Mouse (Mus musculus): ENCODE data around the gene Cdh7. TPM values are rescaled to one million over a fixed set of nuclear protein-coding genes. Genes with fewer than 3 reads are reported as not detected.

Cdh7 gene
- 22.4 and 25.6 TPM in 2 replicates for polyA plus RNA-seq (2014; fragmentation: Nextera tagmentation; extraction: Ambion mirVana)

DNA sequence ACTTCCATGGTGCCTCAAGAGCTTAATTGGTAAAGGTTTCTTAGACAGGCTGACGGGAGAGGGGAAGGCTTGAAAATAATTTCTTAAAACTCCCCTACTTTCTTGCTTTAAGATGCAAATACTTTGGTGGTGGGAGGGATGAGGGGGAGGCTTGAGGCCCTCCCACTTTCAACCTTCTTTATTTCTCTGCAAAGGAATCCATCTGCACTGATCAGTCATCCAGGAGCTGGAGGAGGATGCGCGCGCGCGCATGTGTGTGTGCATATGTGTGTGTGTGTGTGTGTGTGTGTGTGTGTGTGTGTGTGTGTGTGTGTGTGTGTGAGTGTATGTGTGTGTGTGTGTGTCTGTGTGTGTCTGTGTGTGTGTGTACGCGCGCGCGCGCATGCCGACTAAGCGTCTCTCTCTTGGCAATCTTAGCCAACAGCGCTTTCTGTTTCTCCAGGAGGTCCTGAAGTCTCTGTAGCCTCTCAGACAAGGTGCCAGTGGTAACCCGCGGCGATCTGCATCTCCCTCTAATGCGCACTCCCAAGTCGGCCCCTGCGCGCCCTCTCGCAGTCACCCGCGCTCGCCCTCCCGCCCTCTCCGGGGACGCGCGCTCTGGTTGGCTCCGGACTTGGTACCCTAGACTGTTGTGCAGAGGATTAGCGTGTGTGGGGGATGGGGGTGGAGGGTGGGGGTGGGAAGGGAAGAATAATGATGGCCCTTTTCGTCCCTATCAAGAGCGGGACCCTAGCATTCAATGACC, at the start of gene Cdh7:
Gene Cdh7, plus strand, starts transcription at position 368 of the 745 bp plus-strand sequence.
- peak within 1 kb of the TSS; percentile 74 for H3K27ac ChIP-seq (ENCODE audit: low read depth, low read length)
- peak within 1 kb of the TSS; percentile 64 for H3K9ac ChIP-seq (replicated peaks; ENCODE audit: low read depth, low read length)
- H3K27me3 ChIP-seq (ENCODE audit: control insufficient read depth, insufficient read depth, low read length): no peaks in the 10 kb centered on the region
- peak; percentile 93 for ATAC-seq (ENCODE audit: low read depth)
- H3K36me3 ChIP-seq (ENCODE audit: control insufficient read depth, insufficient read depth, low read length): no peaks in the 10 kb centered on the region
- peak within 1 kb of the TSS; percentile 72 for H3K4me3 ChIP-seq (ENCODE audit: low read depth, low read length)
- under 1% methylated on average over 35 of the region's 35 CpGs for WGBS
- no peaks in the 10 kb centered on the region for H3K4me1 ChIP-seq (ENCODE audit: control insufficient read depth, insufficient read depth, low read length)
- H3K4me2 ChIP-seq (ENCODE audit: low read depth, low read length): peak within 1 kb of the TSS; percentile 75
- H3K9me3 ChIP-seq (ENCODE audit: control insufficient read depth, low read length): no peaks in the 10 kb centered on the region

DNA sequence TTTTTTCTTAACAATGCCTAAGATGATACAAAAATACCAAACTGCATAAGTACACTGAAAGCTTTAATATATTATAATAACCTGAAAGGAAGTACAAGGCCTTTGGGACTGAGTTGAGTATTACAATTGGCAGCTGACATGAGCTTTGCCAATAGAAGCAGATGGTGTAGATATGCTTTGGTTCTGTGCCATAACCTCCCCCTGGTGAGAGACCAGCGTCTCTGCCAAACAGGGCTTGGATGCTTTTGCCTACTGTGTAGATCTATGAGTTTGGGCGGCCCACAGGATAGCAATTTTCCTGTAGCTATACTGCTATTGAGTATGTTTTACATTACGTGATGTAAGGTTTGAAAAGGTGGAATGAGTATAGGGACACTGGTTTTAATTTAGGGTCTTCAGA, 49.6 kb upstream of the Cdh7 start:
- WGBS: 64% methylated on average over 3 of the region's 3 CpGs
- Histone ChIP-seq H3K4me2 (ENCODE audit: low read depth, low read length) (no peak overlapping the region), H3K4me3 (ENCODE audit: low read depth, low read length) (no peak overlapping the region), H3K27me3 (ENCODE audit: control insufficient read depth, insufficient read depth, low read length) (no peaks in the 10 kb centered on the region), H3K27ac (ENCODE audit: low read depth, low read length) (no peak overlapping the region), H3K9ac (replicated peaks; ENCODE audit: low read depth, low read length) (no peak overlapping the region), H3K36me3 (ENCODE audit: control insufficient read depth, insufficient read depth, low read length) (no peaks in the 10 kb centered on the region), H3K9me3 (ENCODE audit: control insufficient read depth, low read length) (no peaks in the 10 kb centered on the region), H3K4me1 (ENCODE audit: control insufficient read depth, insufficient read depth, low read length) (no peaks in the 10 kb centered on the region)
- ATAC-seq (ENCODE audit: low read depth): peak; percentile 72; the same call in 1 of the 2 replicates

DNA sequence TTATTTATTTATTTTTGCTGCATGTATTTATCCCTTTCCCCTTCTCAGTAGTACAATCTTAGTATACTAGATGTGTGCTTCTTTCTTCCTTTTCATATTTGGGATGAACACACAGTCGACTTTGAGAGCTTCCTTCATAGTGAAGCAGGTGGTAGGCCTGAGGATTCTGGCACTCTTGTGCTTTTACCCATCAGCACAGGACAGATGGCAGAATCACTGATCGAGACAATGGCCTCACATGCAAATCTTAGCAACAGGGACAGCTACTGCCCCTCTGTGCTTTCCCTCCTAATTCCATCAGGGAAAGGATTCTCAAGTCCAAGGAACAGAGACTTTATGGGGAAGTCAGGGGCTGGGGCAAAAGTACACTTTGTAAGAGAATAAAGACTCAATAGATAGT, 33.7 kb upstream of the Cdh7 start:
- 52% methylated on average over 2 of the region's 2 CpGs for WGBS
- no peak overlapping the region for H3K27ac ChIP-seq (ENCODE audit: low read depth, low read length)
- no peaks in the 10 kb centered on the region for H3K36me3 ChIP-seq (ENCODE audit: control insufficient read depth, insufficient read depth, low read length)
- no peak for ATAC-seq (ENCODE audit: low read depth)
- H3K4me2 ChIP-seq (ENCODE audit: low read depth, low read length): no peak overlapping the region
- H3K4me1 ChIP-seq (ENCODE audit: control insufficient read depth, insufficient read depth, low read length): no peaks in the 10 kb centered on the region
- no peak overlapping the region for H3K9ac ChIP-seq (replicated peaks; ENCODE audit: low read depth, low read length)
- no peaks in the 10 kb centered on the region for H3K9me3 ChIP-seq (ENCODE audit: control insufficient read depth, low read length)
- no peak overlapping the region for H3K4me3 ChIP-seq (ENCODE audit: low read depth, low read length)
- H3K27me3 ChIP-seq (ENCODE audit: control insufficient read depth, insufficient read depth, low read length): no peaks in the 10 kb centered on the region

DNA sequence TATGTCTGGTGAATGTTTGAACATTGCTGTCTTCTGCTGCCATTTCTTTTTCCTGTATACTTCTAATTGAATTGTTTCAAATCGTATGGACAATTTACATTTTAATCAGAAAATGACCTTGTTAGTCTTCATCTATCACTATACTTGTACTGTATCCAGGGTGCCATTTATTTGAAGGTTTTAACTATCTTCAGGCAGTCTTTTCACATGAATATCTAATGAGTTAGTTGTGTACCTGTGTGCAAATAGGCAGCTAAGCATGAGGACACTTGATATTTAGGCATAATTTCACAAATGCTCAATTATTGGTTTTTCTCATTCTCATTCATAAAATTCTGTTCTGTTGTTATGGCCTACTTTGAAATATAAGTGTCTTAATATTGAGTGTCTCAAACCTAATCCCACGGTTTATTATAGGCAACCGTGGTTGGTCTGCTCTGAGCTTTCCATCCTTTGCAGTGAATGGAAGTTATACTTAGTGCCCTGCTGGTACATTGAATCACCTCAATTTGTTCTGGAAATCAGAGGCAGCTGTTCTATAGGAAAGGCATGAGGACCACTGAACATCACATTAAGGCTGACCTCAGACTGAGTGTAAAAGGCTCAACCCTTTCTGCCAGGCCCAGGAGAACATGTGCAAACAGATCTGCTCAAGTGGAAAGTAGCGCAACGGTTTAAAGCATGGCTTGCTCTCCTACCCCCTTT, 10.4 kb upstream of the Cdh7 start:
- no peaks in the 10 kb centered on the region for H3K36me3 ChIP-seq (ENCODE audit: control insufficient read depth, insufficient read depth, low read length)
- no peak overlapping the region for H3K9ac ChIP-seq (replicated peaks; ENCODE audit: low read depth, low read length)
- no peak overlapping the region for H3K4me3 ChIP-seq (ENCODE audit: low read depth, low read length)
- no peak for ATAC-seq (ENCODE audit: low read depth)
- H3K27me3 ChIP-seq (ENCODE audit: control insufficient read depth, insufficient read depth, low read length): no peaks in the 10 kb centered on the region
- no peaks in the 10 kb centered on the region for H3K4me1 ChIP-seq (ENCODE audit: control insufficient read depth, insufficient read depth, low read length)
- 45% methylated on average over 5 of the region's 5 CpGs for WGBS
- H3K27ac ChIP-seq (ENCODE audit: low read depth, low read length): no peak overlapping the region
- H3K9me3 ChIP-seq (ENCODE audit: control insufficient read depth, low read length): no peaks in the 10 kb centered on the region
- no peak overlapping the region for H3K4me2 ChIP-seq (ENCODE audit: low read depth, low read length)

DNA sequence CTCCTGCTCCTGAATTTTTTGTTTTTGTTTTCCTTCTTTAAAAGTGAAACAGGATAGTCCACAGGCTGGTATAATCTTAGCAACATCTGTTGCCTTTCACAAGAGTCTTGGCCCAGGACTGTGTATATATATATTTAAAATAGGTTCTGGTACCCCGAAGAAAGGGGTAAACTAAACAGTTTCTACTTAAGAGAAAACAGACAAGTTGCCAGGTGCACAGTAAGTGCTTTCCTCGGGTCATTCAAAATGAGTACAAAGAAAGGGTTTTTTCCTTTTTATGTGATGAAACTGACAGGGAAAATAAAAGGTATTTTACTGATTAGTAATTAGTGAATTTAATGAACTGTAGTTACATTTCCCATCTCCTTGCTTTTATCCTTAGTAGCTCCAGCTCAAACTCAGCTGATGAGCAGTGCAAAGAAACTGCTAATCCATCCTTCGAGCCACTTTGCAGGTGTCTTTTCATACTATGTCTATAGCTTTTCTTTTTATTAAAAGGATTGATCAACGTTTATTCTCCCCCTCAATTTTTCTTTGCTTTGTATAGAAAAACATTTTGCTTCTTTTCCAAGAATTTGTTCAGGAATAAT, 9.7 kb upstream of the Cdh7 start:
- Histone ChIP-seq H3K4me1 (ENCODE audit: control insufficient read depth, insufficient read depth, low read length) (no peaks in the 10 kb centered on the region), H3K27ac (ENCODE audit: low read depth, low read length) (no peak overlapping the region), H3K4me3 (ENCODE audit: low read depth, low read length) (no peak overlapping the region), H3K4me2 (ENCODE audit: low read depth, low read length) (no peak overlapping the region), H3K9ac (replicated peaks; ENCODE audit: low read depth, low read length) (no peak overlapping the region), H3K9me3 (ENCODE audit: control insufficient read depth, low read length) (no peaks in the 10 kb centered on the region), H3K36me3 (ENCODE audit: control insufficient read depth, insufficient read depth, low read length) (no peaks in the 10 kb centered on the region), H3K27me3 (ENCODE audit: control insufficient read depth, insufficient read depth, low read length) (no peaks in the 10 kb centered on the region)
- no peak for ATAC-seq (ENCODE audit: low read depth)
- WGBS: 45% methylated on average over 4 of the region's 4 CpGs

DNA sequence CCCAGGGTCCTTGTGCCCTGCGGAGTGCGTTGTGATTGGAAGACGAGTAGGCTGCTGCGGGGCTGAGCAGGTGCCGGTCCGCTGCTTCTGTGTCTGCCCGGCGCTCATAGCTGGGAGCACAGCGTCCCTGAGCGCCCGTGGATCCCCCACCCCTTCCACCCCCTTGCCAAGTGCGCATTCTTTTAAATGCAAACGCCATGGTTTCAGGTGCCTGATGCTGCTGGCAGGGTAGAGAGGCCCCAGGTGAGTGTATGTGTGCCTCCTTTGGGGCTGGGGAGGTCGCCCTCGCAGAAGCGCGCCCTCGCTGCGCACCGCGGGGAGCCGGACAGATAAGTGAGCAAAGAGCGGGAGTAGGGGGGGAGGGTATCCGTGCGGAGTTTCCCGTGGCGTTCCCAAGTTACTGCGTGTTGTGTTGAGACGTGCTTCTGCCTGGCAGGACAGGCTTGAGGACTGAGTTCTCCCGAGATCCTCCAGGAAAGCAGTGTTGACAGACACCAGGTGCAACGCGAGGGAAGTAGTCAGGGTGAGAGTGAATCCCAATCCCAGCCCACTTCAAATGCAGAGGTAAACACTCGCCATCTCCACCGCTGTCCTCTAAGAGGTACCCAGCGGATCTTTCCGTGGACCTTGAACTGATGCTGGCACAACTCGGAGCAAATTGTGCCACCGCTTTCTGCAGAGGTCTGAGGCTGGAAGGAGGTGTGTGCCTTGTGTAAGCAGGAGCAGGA, 742 bp downstream of the Cdh7 start:
- Histone ChIP-seq H3K4me3 (ENCODE audit: low read depth, low read length) (peak overlapping the region; percentile 72), H3K36me3 (ENCODE audit: control insufficient read depth, insufficient read depth, low read length) (no peaks in the 10 kb centered on the region), H3K9ac (replicated peaks; ENCODE audit: low read depth, low read length) (peak overlapping the region; percentile 64), H3K4me2 (ENCODE audit: low read depth, low read length) (peak overlapping the region; percentile 75), H3K4me1 (ENCODE audit: control insufficient read depth, insufficient read depth, low read length) (no peaks in the 10 kb centered on the region), H3K27me3 (ENCODE audit: control insufficient read depth, insufficient read depth, low read length) (no peaks in the 10 kb centered on the region), H3K9me3 (ENCODE audit: control insufficient read depth, low read length) (no peaks in the 10 kb centered on the region), H3K27ac (ENCODE audit: low read depth, low read length) (peak overlapping the region; percentile 74)
- WGBS: 1% methylated on average over 38 of the region's 38 CpGs
- peak; percentile 93 for ATAC-seq (ENCODE audit: low read depth)

DNA sequence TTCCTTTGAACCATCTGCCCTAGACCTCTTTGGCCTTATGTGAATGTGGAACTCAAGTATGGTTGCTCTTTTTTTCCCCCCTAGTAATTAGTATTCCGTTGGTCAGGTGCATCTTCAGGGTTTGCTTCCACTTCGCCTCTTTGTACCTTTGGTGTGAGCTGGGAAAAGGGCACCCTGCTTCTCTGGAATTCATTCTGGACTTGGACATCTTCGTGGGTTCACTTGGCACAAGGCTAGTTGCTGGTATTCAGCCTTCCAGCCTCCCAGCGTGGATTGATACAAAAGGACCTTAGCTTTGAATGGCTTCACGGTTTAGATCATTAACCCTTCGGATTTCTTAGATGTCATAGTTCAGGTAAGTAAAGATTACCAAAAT, 1.3 kb downstream of the Cdh7 start:
- Histone ChIP-seq H3K4me3 (ENCODE audit: low read depth, low read length) (peak overlapping the region; percentile 72), H3K9me3 (ENCODE audit: control insufficient read depth, low read length) (no peaks in the 10 kb centered on the region), H3K9ac (replicated peaks; ENCODE audit: low read depth, low read length) (peak overlapping the region; percentile 64), H3K4me2 (ENCODE audit: low read depth, low read length) (peak overlapping the region; percentile 75), H3K27ac (ENCODE audit: low read depth, low read length) (peak overlapping the region; percentile 74), H3K27me3 (ENCODE audit: control insufficient read depth, insufficient read depth, low read length) (no peaks in the 10 kb centered on the region), H3K4me1 (ENCODE audit: control insufficient read depth, insufficient read depth, low read length) (no peaks in the 10 kb centered on the region), H3K36me3 (ENCODE audit: control insufficient read depth, insufficient read depth, low read length) (no peaks in the 10 kb centered on the region)
- ATAC-seq (ENCODE audit: low read depth): no peak
- 18% methylated on average over 6 of the region's 6 CpGs for WGBS

DNA sequence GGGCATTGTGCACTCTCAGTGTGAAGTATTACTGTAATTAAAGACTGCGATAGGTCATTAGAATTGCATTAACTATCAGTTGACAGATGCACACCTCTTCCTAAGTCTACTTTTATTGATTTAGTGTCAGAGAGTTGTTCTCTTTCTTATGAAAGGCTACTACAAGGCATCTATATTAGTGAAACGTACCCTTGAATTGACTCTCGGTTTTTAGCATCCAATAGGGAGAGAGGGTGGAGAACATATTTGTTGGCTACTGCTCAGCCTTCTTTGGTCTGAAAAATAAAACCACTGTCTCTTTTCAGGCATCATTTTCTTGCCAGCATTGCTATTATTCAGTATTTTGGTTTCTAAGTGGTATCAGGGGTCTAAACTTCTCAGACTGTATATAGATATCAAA, 2.5 kb downstream of the Cdh7 start:
- 22% methylated on average over 3 of the region's 3 CpGs for WGBS
- Histone ChIP-seq H3K36me3 (ENCODE audit: control insufficient read depth, insufficient read depth, low read length) (no peaks in the 10 kb centered on the region), H3K4me3 (ENCODE audit: low read depth, low read length) (peak overlapping the region; percentile 26), H3K27me3 (ENCODE audit: control insufficient read depth, insufficient read depth, low read length) (no peaks in the 10 kb centered on the region), H3K9me3 (ENCODE audit: control insufficient read depth, low read length) (no peaks in the 10 kb centered on the region), H3K9ac (replicated peaks; ENCODE audit: low read depth, low read length) (no peak overlapping the region), H3K4me2 (ENCODE audit: low read depth, low read length) (peak overlapping the region; percentile 33), H3K4me1 (ENCODE audit: control insufficient read depth, insufficient read depth, low read length) (no peaks in the 10 kb centered on the region), H3K27ac (ENCODE audit: low read depth, low read length) (no peak overlapping the region; the same call in 1 of the 2 replicates)
- no peak for ATAC-seq (ENCODE audit: low read depth)
